Mouse (Mus musculus) stomach, postnatal 0 days (tissue): Measurements from ENCODE around the gene Ccr3. TPM values are rescaled to one million over a fixed set of nuclear protein-coding genes. Genes with fewer than 3 reads are reported as not detected.

Experiments used
- ATAC-seq: fragments of 200-750 bp; cut with Nextera tagmentation; 2 replicates; pipeline ENCODE4 v1.8.0; 2017; ENCODE audit not compliant: low FRiP score, low TSS enrichment
- DNase-seq: peaks from one replicate; pipeline ENCODE4 v3.0.0-alpha.2; 2016; ENCODE audit warnings: low spot score
- H3K27ac ChIP-seq: fragments of 300-500 bp; sonication (generic); replicated peaks from 2 replicates; pipeline ENCODE4 v1.5.1; 2014; ENCODE audit warnings: mild to moderate bottlenecking, control low read depth
- H3K27me3 ChIP-seq: fragments of 300-500 bp; sonication (generic); 2 replicates; pipeline ENCODE4 v1.6.1; 2014; ENCODE audit warnings: low read length; ENCODE audit not compliant: control insufficient read depth, insufficient read depth
- H3K36me3 ChIP-seq: fragments of 300-500 bp; sonication (generic); 2 replicates; pipeline ENCODE4 v1.6.1; 2014; ENCODE audit warnings: low read length, mixed read lengths; ENCODE audit not compliant: control insufficient read depth, insufficient read depth
- H3K4me1 ChIP-seq: fragments of 300-500 bp; sonication (generic); replicated peaks from 2 replicates; pipeline ENCODE4 v1.6.1; 2014; ENCODE audit warnings: antibody characterized with exemption; ENCODE audit not compliant: control insufficient read depth, insufficient read depth
- H3K4me2 ChIP-seq: fragments of 300-500 bp; sonication (generic); replicated peaks from 2 replicates; pipeline ENCODE4 v1.6.1; 2014; ENCODE audit warnings: low read depth, mild to moderate bottlenecking, control low read depth, moderate library complexity
- H3K4me3 ChIP-seq: fragments of 300-500 bp; sonication (generic); 2 replicates; pipeline ENCODE4 v1.5.1; 2014; ENCODE audit warnings: low read depth, low read length, control low read depth
- H3K9ac ChIP-seq: fragments of 300-500 bp; sonication (generic); 2 replicates; pipeline ENCODE4 v1.6.1; 2014; ENCODE audit warnings: mild to moderate bottlenecking, low read length, control low read depth, mixed read lengths
- H3K9me3 ChIP-seq: fragments of 300-500 bp; sonication (generic); 2 replicates; pipeline ENCODE4 v1.6.1; 2016; ENCODE audit warnings: low read length; ENCODE audit not compliant: control insufficient read depth
- CTCF ChIP-seq: IDR thresholded peaks from 2 replicates; pipeline ENCODE4 v1.5.1; 2016; ENCODE audit warnings: antibody characterized with exemption, low read depth, mild to moderate bottlenecking, moderate library complexity
- EP300 ChIP-seq: optimal IDR thresholded peaks from 2 replicates; pipeline ENCODE3; 2016; ENCODE audit warnings: antibody characterized with exemption
- WGBS: fragments of 180-500 bp; shearing (Covaris S2); extraction: QIAGEN DNeasy Blood & Tissue Kit; methylation state at CpG from one replicate; pipeline ENCODE4 v1.1.7; 2014; 5-methylcytosine and 5-hydroxymethylcytosine counted together
- polyA plus RNA-seq: library from polyadenylated mRNA; unstranded; fragments of >200 nt; fragmentation: Nextera tagmentation; extraction: Ambion mirVana; gene quantifications from 2 replicates; pipeline ENCODE4 v1.2.1, GENCODE M21; 2015

Ccr3 gene
- polyA plus RNA-seq, 1 experiment from 2014 or later: 0.04 TPM

DNA sequence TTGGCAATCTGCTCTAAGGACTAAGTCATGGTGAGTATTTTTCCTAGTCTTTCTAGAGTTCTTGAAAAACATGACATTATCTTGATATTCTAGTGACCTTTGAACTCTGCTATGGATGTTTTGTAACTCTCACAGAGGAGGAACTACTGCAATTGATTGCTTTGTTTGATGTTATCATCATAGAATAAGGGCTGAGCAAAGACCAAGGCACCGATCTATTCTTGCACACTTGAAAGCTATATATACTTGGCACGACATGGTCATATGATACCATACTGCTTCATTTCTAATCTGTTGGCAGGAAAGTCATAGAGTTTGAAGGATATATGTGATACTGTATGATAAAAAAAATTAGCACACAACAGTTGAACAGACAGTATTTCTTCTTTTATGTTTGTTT lies 22.0 kb upstream of the Ccr3 start:
- H3K36me3 ChIP-seq: no peaks in the 10 kb centered on the region
- no peak overlapping the region for H3K27ac ChIP-seq
- no peak overlapping the region for H3K4me2 ChIP-seq
- H3K9ac ChIP-seq: no peak overlapping the region
- H3K27me3 ChIP-seq: no peaks in the 10 kb centered on the region
- no peaks in the 10 kb centered on the region for H3K9me3 ChIP-seq
- no peak for ATAC-seq
- H3K4me3 ChIP-seq: no peak overlapping the region
- DNase-seq: no peak
- WGBS: 66% methylated on average over 2 of the region's 2 CpGs
- TF ChIP-seq CTCF: no peak
- TF ChIP-seq EP300: no peak
- H3K4me1 ChIP-seq: no peaks in the 10 kb centered on the region

DNA sequence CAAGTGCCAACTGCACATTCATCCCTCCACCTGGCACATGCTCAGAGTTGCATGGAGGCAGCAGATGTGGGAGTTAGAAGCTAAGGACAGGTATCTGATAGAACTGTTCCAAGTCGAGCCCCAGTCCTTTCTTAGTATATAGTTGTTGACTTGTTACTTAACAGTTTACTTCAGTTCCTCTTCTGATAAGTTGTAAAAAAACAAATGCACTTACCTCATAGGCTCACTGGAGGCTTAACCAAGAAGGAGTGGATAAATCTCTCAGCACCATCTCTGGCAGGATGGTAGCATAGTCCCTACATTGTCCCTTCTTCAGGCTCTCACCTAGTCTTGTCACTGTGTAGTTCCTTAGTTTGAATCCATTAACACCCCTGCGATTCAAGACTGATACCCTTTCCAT lies 9.1 kb upstream of the Ccr3 start:
- H3K9ac ChIP-seq: no peak overlapping the region
- ATAC-seq: no peak
- no peak overlapping the region for H3K4me3 ChIP-seq

DNA sequence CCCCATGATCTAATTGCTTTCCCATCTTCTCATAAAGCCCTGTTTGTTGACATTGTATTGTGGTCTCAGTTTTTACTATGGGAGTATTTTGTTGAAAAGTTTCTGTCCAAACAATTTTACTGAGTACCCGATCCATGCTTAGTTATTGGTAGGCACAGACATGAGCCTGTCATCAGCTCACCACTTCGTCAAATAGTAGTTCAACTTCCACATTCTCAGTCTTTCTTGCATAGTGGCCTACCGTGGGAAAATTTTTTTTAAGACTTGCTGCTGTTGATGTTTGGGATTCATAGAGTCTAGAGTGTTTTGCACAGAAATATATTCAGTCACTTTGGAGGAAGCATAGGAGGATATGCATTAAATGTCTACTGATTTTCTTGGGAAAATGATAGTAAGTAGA lies 8.5 kb upstream of the Ccr3 start:
- Histone ChIP-seq H3K9ac (no peak overlapping the region), H3K4me1 (no peaks in the 10 kb centered on the region), H3K9me3 (no peaks in the 10 kb centered on the region), H3K36me3 (no peaks in the 10 kb centered on the region), H3K27ac (no peak overlapping the region), H3K4me3 (no peak overlapping the region), H3K4me2 (no peak overlapping the region), H3K27me3 (no peaks in the 10 kb centered on the region)
- no peak for TF ChIP-seq EP300
- TF ChIP-seq CTCF: no peak
- WGBS: 69% methylated on average over 3 of the region's 3 CpGs
- ATAC-seq (no peak), DNase-seq (no peak)

More for the DNA sequence above, 9.1 kb upstream of the Ccr3 start:
- Histone ChIP-seq H3K4me2 (no peak overlapping the region), H3K4me1 (no peaks in the 10 kb centered on the region), H3K36me3 (no peaks in the 10 kb centered on the region), H3K9me3 (no peaks in the 10 kb centered on the region), H3K27me3 (no peaks in the 10 kb centered on the region), H3K27ac (no peak overlapping the region)
- WGBS: 65% methylated on average over 2 of the region's 2 CpGs
- DNase-seq: no peak
- TF ChIP-seq CTCF (no peak), EP300 (no peak)

DNA sequence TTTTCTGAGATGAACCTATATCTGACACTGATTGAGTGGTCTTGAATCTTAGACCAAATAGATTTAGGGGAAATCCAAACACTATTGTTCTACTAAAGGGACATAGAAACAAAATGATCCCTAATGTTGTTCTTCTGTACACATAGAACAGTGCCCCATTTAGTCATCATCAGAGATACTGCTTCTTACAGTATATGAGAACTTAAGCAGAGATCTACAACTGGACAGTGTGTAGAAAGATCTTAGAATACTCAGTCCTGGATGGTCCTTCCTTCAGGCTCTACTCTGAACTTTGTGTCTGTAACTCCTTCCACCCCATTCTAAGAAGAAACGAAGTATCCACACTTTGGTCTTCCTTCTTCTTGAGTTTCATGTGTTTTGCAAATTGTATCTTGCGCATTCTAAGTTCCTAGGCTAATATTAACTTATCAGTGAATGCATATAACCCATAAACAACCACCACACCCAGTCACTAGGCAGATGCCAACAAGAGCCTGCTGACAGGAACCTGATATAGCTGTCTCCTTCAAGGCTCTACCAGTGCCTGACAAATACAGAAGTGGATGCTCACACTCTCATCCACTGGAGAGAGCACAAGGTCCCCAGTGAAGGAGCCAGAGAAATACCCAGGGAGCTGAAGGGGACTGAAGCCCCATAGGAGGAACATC lies 6.7 kb upstream of the Ccr3 start:
- H3K4me3 ChIP-seq: no peak overlapping the region
- DNase-seq (no peak), ATAC-seq (no peak)
- H3K36me3 ChIP-seq: no peaks in the 10 kb centered on the region
- H3K9me3 ChIP-seq: no peaks in the 10 kb centered on the region
- no peak overlapping the region for H3K4me2 ChIP-seq
- no peak overlapping the region for H3K27ac ChIP-seq
- TF ChIP-seq EP300: no peak
- no peak for TF ChIP-seq CTCF
- WGBS: 73% methylated on average over 2 of the region's 2 CpGs
- H3K9ac ChIP-seq: no peak overlapping the region
- no peaks in the 10 kb centered on the region for H3K27me3 ChIP-seq
- H3K4me1 ChIP-seq: no peaks in the 10 kb centered on the region

DNA sequence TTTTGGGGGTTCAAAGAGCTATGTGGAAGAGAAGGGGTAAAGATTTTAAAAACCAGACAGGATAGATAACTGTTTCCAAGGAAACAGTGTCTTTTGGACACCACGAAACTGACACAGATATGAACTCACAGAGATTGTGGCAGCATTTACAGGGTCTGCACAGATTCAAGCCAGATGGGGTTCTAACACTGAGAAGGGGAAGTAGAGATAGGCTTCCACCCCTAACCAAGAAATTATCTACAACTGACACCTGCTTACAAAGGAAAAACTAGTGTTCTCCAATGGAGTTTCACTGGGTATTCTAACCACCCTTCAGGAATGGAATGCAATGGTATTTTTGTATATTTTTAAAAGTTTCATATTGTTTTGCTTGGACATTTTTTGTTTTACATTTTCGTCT lies 5.7 kb upstream of the Ccr3 start:
- DNase-seq (no peak), ATAC-seq (no peak)
- no peaks in the 10 kb centered on the region for H3K36me3 ChIP-seq
- no peak overlapping the region for H3K9ac ChIP-seq
- no peak overlapping the region for H3K4me2 ChIP-seq
- no peak overlapping the region for H3K27ac ChIP-seq
- H3K4me1 ChIP-seq: no peaks in the 10 kb centered on the region
- WGBS: 54% methylated on average over 2 of the region's 2 CpGs
- TF ChIP-seq EP300 (no peak), CTCF (no peak)
- H3K27me3 ChIP-seq: no peaks in the 10 kb centered on the region
- no peaks in the 10 kb centered on the region for H3K9me3 ChIP-seq
- no peak overlapping the region for H3K4me3 ChIP-seq

DNA sequence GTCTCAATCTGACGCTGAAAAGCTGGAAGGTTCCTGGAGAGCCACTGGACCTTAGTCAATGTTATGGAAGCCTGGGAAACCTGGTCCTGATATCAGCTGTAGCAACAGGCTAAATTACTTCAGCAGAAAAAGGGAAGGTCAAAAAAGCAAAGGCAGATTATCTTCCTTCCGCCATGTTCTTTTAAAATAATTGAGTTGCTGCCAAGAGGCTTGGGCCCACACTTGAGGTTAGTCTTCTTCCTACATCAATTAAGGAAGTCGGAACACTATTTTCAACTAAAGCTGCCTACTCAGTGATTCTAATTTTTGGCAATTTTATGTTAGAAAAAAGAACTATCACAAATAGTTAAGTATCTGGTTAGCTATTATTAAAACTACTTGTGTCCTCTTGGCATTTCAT lies 1.9 kb upstream of the Ccr3 start:
- H3K27me3 ChIP-seq: no peaks in the 10 kb centered on the region
- no peaks in the 10 kb centered on the region for H3K9me3 ChIP-seq
- H3K4me3 ChIP-seq: no peak overlapping the region
- no peak overlapping the region for H3K9ac ChIP-seq
- ATAC-seq (no peak), DNase-seq (no peak)
- no peaks in the 10 kb centered on the region for H3K4me1 ChIP-seq
- no peak overlapping the region for H3K27ac ChIP-seq
- no peaks in the 10 kb centered on the region for H3K36me3 ChIP-seq
- no peak for TF ChIP-seq CTCF
- no peak for TF ChIP-seq EP300
- 82% methylated on average over 3 of the region's 3 CpGs for WGBS
- no peak overlapping the region for H3K4me2 ChIP-seq
